Mouse (Mus musculus) testis, adult 2 months (tissue): ENCODE data around the gene Chrna1. TPM values are rescaled to one million over a fixed set of nuclear protein-coding genes. Genes with fewer than 3 reads are reported as not detected.
"Not testable (repeated sequence)": the region's sequence is repeated elsewhere in the genome, so short reads cannot be mapped to it uniquely, and the experiment has no call there.

Experiments used
- H3K27ac ChIP-seq: fragments of 200-500 bp; 2 replicates; pipeline ENCODE4 v1.5.1; 2012; ENCODE audit warnings: low read depth, low read length; ENCODE audit not compliant: control insufficient read depth, insufficient read depth
- H3K27me3 ChIP-seq: fragments of 200-500 bp; 2 replicates; pipeline ENCODE4 v1.6.1; 2012; ENCODE audit warnings: mild to moderate bottlenecking, low read length, moderate library complexity; ENCODE audit not compliant: control insufficient read depth, insufficient read depth
- H3K36me3 ChIP-seq: fragments of 200-500 bp; 2 replicates; pipeline ENCODE4 v1.6.1; 2012; ENCODE audit warnings: mild to moderate bottlenecking, low read length; ENCODE audit not compliant: control insufficient read depth, insufficient read depth
- H3K4me1 ChIP-seq: fragments of 200-500 bp; 2 replicates; pipeline ENCODE4 v1.6.1; 2012; ENCODE audit warnings: low read length; ENCODE audit not compliant: control insufficient read depth, insufficient read depth
- H3K4me3 ChIP-seq: fragments of 200-500 bp; 2 replicates; pipeline ENCODE4 v1.5.1; 2012; ENCODE audit warnings: low read depth, mild to moderate bottlenecking, low read length, moderate library complexity, mixed read lengths; ENCODE audit not compliant: control insufficient read depth
- CTCF ChIP-seq: fragments of 200-500 bp; IDR thresholded peaks from 2 replicates; pipeline ENCODE4 v1.5.1; 2012; ENCODE audit warnings: low read depth, mild to moderate bottlenecking, inconsistent platforms, low read length, moderate library complexity; ENCODE audit not compliant: control insufficient read depth, insufficient read depth, insufficient replicate concordance
- POLR2A ChIP-seq: fragments of 200-500 bp; IDR thresholded peaks from 2 replicates; pipeline ENCODE4 v1.6.1; 2012; ENCODE audit warnings: low read depth, mild to moderate bottlenecking, inconsistent platforms, low read length, moderate library complexity; ENCODE audit not compliant: control insufficient read depth
- polyA plus RNA-seq: library from polyadenylated mRNA; depleted of rRNA; stranded (reverse); fragments of >200 nt; gene quantifications from 2 replicates; pipeline ENCODE4 v1.2.3, GENCODE M21; 2012

Chrna1 gene
- polyA plus RNA-seq, 1 experiment, result 0.12 TPM

GRCm38 (mm10) chr2:73566162-73566561, 14.0 kb downstream of the Chrna1 start:
- no peak overlapping the region for H3K27ac ChIP-seq
- TF ChIP-seq POLR2A, result no peak
- TF ChIP-seq CTCF, result peak; percentile 67; the same call in 1 of the 2 replicates
- no peaks in the 10 kb centered on the region for H3K36me3 ChIP-seq
- peaks cover 2% of the 10 kb centered on the region for H3K4me1 ChIP-seq
- H3K27me3 ChIP-seq, result no peaks in the 10 kb centered on the region
- peak overlapping the region; percentile 14; the same call in 1 of the 2 replicates for H3K4me3 ChIP-seq

DNA sequence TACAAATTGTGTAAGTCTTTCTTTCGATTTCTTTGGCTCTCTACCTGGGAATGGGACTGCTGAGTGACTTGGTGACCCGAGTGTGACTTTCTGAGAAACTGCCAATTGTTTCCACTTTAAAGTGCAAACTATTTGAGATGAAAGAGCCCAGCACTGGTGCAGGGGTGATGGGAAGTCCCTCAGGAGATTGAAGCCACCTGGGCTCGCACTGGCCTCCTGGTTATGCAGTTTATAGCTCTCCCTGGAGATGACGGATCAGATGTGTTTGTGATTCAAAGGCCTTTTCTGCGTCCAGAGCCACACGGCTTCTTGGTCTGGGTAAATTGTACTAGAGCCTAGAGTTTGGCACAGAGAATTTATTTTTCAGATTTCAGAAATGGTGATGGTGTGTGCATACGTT, 16.4 kb downstream of the Chrna1 start:
- TF ChIP-seq CTCF, result no peak
- TF ChIP-seq POLR2A, result no peak
- Histone ChIP-seq H3K36me3 (no peaks in the 10 kb centered on the region), H3K4me1 (peaks cover 5% of the 10 kb centered on the region), H3K27ac (no peak overlapping the region), H3K27me3 (no peaks in the 10 kb centered on the region), H3K4me3 (no peak overlapping the region)

DNA sequence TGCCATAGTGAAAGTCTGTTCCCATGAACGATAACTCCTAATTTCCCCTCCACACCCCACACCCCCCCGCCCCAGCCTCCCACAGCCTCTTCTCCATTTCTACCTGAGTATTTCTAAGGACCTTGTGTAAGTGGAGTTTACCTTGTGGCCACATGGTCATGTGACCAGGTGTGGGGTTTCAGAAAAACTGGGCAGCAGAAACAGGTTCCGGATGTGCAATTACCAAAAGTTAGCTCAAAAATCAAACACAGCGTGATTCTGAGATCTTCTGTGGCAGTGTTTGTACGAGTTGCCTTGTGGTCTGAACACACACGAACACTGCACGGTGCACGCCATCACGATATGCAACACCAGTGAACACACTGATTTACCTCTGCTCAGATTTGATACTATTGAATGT, 17.5 kb downstream of the Chrna1 start:
- H3K27me3 ChIP-seq, result no peaks in the 10 kb centered on the region
- no peak for TF ChIP-seq CTCF
- no peak for TF ChIP-seq POLR2A
- H3K4me1 ChIP-seq, result peaks cover 5% of the 10 kb centered on the region
- H3K27ac ChIP-seq, result no peak overlapping the region
- H3K36me3 ChIP-seq, result no peaks in the 10 kb centered on the region
- H3K4me3 ChIP-seq, result peak overlapping the region; percentile 91

- Histone ChIP-seq H3K27ac (no peak overlapping the region), H3K36me3 (no peaks in the 10 kb centered on the region), H3K27me3 (no peaks in the 10 kb centered on the region), H3K4me3 (peak overlapping the region; percentile 91), H3K4me1 (peaks cover 5% of the 10 kb centered on the region)
- TF ChIP-seq POLR2A (no peak), CTCF (peak; percentile 53; the same call in 1 of the 2 replicates)
Measured at GRCm38 (mm10) chr2:73561665-73562063, 18.5 kb downstream of the Chrna1 start.

DNA sequence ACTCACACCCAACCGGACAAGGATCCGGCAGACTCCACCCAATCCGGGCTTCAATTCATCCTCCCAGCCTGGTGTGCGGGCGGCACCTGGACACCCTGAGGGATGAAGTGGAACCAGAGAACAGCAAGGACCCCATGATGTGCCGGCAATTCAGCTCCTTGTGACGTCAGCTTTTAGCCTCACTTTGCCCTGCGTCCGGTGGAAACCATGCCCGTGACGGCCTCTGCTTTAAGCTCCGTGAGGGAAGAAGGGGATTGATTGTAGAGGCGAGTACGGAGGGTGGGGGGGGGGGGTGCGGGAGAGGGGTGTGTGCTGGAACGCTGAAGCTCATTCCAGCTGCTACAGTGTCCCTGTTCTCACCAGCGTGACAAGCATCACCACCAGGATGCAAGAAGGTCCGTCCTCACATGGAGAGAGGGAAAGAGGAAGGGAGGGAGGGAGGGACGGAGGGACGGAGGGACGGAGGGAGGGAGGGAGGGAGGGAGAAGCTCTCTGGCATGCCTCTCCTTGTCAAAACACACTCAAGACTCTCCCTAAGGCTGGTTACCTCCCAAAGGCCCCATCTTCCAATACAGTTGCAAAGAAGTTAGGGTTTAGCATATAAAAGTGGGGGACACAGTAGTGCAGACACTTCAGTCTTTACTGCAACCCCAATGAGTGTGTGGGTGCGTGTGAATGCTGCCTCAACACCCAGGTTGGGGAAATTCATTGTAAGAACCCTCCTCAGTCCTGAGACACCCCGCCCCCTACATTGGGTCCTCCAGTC, 19.1 kb downstream of the Chrna1 start:
- H3K27ac ChIP-seq, result no peak overlapping the region
- H3K4me1 ChIP-seq, result peaks cover 5% of the 10 kb centered on the region
- H3K4me3 ChIP-seq, result peak overlapping the region; percentile 91
- no peaks in the 10 kb centered on the region for H3K36me3 ChIP-seq
- TF ChIP-seq POLR2A (peak; percentile 48), CTCF (no peak)
- no peaks in the 10 kb centered on the region for H3K27me3 ChIP-seq

- TF ChIP-seq CTCF (no peak), POLR2A (no peak)
- Histone ChIP-seq H3K4me3 (peak overlapping the region; percentile 91), H3K36me3 (no peaks in the 10 kb centered on the region), H3K27ac (no peak overlapping the region), H3K27me3 (no peaks in the 10 kb centered on the region), H3K4me1 (peaks cover 5% of the 10 kb centered on the region)
Measured at GRCm38 (mm10) chr2:73560445-73560844, 19.7 kb downstream of the Chrna1 start.

DNA sequence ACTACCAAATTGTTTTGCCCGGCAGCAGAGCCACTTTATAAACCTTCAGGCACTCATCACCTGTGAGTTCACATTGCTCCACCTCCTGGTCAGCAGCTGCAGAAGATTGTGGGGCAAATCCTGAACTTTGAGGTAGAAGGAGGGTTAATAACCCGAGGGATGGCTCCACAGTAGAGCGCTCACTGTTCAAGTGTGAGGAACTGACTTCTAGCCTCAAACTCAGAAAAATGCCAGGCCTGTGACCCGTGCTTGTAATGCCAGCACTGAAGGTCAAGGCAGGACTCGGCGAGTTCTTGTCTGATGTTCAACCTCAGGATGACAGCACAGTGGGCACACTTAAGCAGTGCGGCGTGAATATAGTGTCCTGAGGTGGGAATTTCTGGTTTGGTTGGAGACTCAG, 22.2 kb downstream of the Chrna1 start:
- no peaks in the 10 kb centered on the region for H3K27me3 ChIP-seq
- no peak overlapping the region for H3K4me3 ChIP-seq
- no peak overlapping the region for H3K27ac ChIP-seq
- H3K36me3 ChIP-seq, result no peaks in the 10 kb centered on the region
- peaks cover 5% of the 10 kb centered on the region for H3K4me1 ChIP-seq
- TF ChIP-seq POLR2A, result no peak
- TF ChIP-seq CTCF, result no peak

DNA sequence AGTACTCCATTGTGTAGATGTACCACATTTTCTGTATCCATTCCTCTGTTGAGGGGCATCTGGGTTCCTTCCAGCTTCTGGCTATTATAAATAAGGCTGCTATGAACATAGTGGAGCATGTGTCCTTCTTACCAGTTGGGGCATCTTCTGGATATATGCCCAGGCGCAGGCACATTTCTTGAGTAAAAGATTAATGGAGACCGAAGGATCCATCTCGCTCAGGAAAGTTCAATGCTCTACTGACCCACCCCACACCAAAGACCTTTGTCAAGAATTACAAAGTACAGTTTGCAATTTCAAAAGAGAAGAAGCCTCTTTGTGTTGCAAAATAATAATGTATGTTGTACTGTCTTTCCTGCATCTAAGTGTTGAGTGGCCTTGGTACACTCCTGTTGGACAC, 23.1 kb downstream of the Chrna1 start:
- H3K27me3 ChIP-seq, H3K27ac ChIP-seq, H3K4me3 ChIP-seq, H3K4me1 ChIP-seq, H3K36me3 ChIP-seq: not testable (repeated sequence)
